Mouse (Mus musculus): ENCODE data around the gene Ago3. TPM values are rescaled to one million over a fixed set of nuclear protein-coding genes. Genes with fewer than 3 reads are reported as not detected.

Ago3 gene
- 11.2 and 25.3 TPM in 2 replicates for polyA plus RNA-seq (2012; rRNA removed; ENCODE audit: low replicate concordance)

GRCm38 (mm10) chr4:126429347-126430079 lies at the start of gene Ago3:
Ago3 (minus strand) TSS chr4:126429556.

GRCm38 (mm10) chr4:126468285-126468901 lies 39.0 kb upstream of the Ago3 start, which contains the start of gene Ago1:
Ago1 (minus strand) TSS chr4:126468583.

GRCm38 (mm10) chr4:126325281-126325861 lies 104.0 kb downstream of the Ago3 start, which contains the start of gene Tekt2:
Tekt2 (minus strand) TSS chr4:126325688.

GRCm38 (mm10) chr4:126321111-126321853 lies 108.1 kb downstream of the Ago3 start, which contains the start of gene Adprhl2:
Adprhl2 (minus strand) TSS chr4:126321703.

GRCm38 (mm10) chr4:126286492-126286891 lies 142.9 kb downstream of the Ago3 start, which contains the start of gene Col8a2:
Col8a2 (plus strand) TSS chr4:126286793.

Other genes with a start within 250 kb of the Ago3 start
- gene Thrap3, start 226.8 kb downstream of the Ago3 start, polyA plus RNA-seq (2012; rRNA removed; ENCODE audit: low replicate concordance), result 46.0 and 64.3 TPM in 2 replicates
- 80.6 and 109 TPM in 2 replicates for gene Map7d1, start 173.2 kb downstream of the Ago3 start, polyA plus RNA-seq (2012; rRNA removed; ENCODE audit: low replicate concordance)
- 33.2 and 49.2 TPM in 2 replicates for gene Trappc3, start 167.2 kb downstream of the Ago3 start, polyA plus RNA-seq (2012; rRNA removed; ENCODE audit: low replicate concordance)
- 0.36 and 0.53 TPM in 2 replicates for gene Col8a2, start 142.8 kb downstream of the Ago3 start, polyA plus RNA-seq (2012; rRNA removed; ENCODE audit: low replicate concordance)
- gene Adprhl2, start 107.9 kb downstream of the Ago3 start, polyA plus RNA-seq (2012; rRNA removed; ENCODE audit: low replicate concordance), result 32.6 and 55.9 TPM in 2 replicates
- gene Tekt2, start 103.9 kb downstream of the Ago3 start, polyA plus RNA-seq (2012; rRNA removed; ENCODE audit: low replicate concordance), result 1.5 and 2.1 TPM in 2 replicates
- gene Ago1, start 39.0 kb upstream of the Ago3 start, polyA plus RNA-seq (2012; rRNA removed; ENCODE audit: low replicate concordance), result 18.7 and 20.2 TPM in 2 replicates
- 1.3 and 2.4 TPM in 2 replicates for gene Ago4, start 103.9 kb upstream of the Ago3 start, polyA plus RNA-seq (2012; rRNA removed; ENCODE audit: low replicate concordance)
- 0.22 and 0.59 TPM in 2 replicates for gene Clspn, start 127.4 kb upstream of the Ago3 start, polyA plus RNA-seq (2012; rRNA removed; ENCODE audit: low replicate concordance)
- gene 5730409E04Rik, start 180.3 kb upstream of the Ago3 start, polyA plus RNA-seq (2012; rRNA removed; ENCODE audit: low replicate concordance), result 17.1 and 20.6 TPM in 2 replicates
- 174 and 310 TPM in 2 replicates for gene Psmb2, start 248.1 kb upstream of the Ago3 start, polyA plus RNA-seq (2012; rRNA removed; ENCODE audit: low replicate concordance)